Mouse (Mus musculus) cortical plate, adult 2 months (tissue): Measurements from ENCODE around the gene Hydin.

Source experiments
- CTCF ChIP-seq: fragments of 200-500 bp; IDR thresholded peaks from 2 replicates; pipeline ENCODE4 v1.5.1; 2011; ENCODE audit warnings: mild to moderate bottlenecking, control low read depth, low read length; ENCODE audit not compliant: insufficient read depth; ENCODE audit errors: extremely low read depth
- POLR2A ChIP-seq: fragments of 200-500 bp; IDR thresholded peaks from 2 replicates; pipeline ENCODE4 v1.6.1; 2011; ENCODE audit warnings: mild to moderate bottlenecking, low read length, control low read depth; ENCODE audit not compliant: insufficient read depth; ENCODE audit errors: extremely low read depth

DNA sequence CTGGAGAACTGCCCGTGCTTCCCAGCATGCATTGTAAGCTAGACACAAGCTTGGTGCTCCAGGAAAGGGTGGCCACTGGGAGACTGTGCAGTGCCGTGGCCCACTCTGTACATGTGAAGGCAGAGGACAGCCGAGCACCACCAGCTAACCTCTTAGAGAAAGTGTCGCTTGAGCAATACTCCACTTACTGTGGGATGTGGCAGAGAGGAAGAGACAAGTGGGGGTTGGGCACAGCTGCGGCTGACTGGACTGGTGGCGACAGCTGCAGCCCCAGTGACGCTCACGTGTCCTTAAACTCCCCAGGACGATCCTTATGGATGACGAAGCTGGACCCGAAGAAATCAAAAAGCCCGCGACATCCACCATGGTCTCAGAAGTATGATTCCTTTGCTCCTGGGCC, 219.2 kb downstream of the Hydin start:
- TF ChIP-seq CTCF: no peak
- no peak for TF ChIP-seq POLR2A
